Mouse (Mus musculus) cerebellum, adult 2 months (tissue): ENCODE data around the gene Tbl1xr1. TPM values are rescaled to one million over a fixed set of nuclear protein-coding genes. Genes with fewer than 3 reads are reported as not detected.

ENCODE experiments used
- DNase-seq, 2 experiments: peaks; one replicate each; pipeline ENCODE4 v3.0.0; 2021
- H3K27ac ChIP-seq: fragments of 200-500 bp; 2 replicates; pipeline ENCODE4 v1.5.1; 2012; ENCODE audit warnings: low read length, control low read depth, inconsistent platforms; ENCODE audit not compliant: insufficient read depth
- H3K27me3 ChIP-seq: fragments of 200-500 bp; 2 replicates; pipeline ENCODE4 v1.6.1; 2012; ENCODE audit warnings: inconsistent platforms, mild to moderate bottlenecking, low read length, moderate library complexity; ENCODE audit not compliant: control insufficient read depth, insufficient read depth
- H3K4me1 ChIP-seq: fragments of 200-500 bp; 2 replicates; pipeline ENCODE4 v1.6.1; 2011; ENCODE audit warnings: low read length; ENCODE audit not compliant: control insufficient read depth, insufficient read depth
- H3K4me3 ChIP-seq: fragments of 200-500 bp; replicated peaks from 2 replicates; pipeline ENCODE3; 2011; ENCODE audit warnings: mild to moderate bottlenecking, low read depth, low read length, control low read depth; ENCODE audit not compliant: insufficient read depth
- CTCF ChIP-seq: fragments of 200-500 bp; IDR thresholded peaks from 2 replicates; pipeline ENCODE4 v1.5.1; 2011; ENCODE audit warnings: low read depth, mild to moderate bottlenecking, control low read depth, low read length, moderate library complexity, borderline replicate concordance; ENCODE audit not compliant: insufficient read depth
- POLR2A ChIP-seq: fragments of 200-500 bp; IDR thresholded peaks from 2 replicates; pipeline ENCODE4 v1.6.1; 2011; ENCODE audit warnings: low read length, control low read depth, borderline replicate concordance; ENCODE audit not compliant: insufficient read depth
- WGBS: fragments of 180-500 bp; shearing (Covaris S2); methylation state at CpG from one replicate; pipeline ENCODE4 v1.1.7; 2018; 5-methylcytosine and 5-hydroxymethylcytosine counted together
- polyA plus RNA-seq: library from polyadenylated mRNA; depleted of rRNA; stranded (reverse); fragments of >200 nt; gene quantifications from 2 replicates; pipeline ENCODE4 v1.2.3, GENCODE M21; 2012

The Tbl1xr1 gene
- polyA plus RNA-seq, 1 experiment: 43.6 TPM

DNA sequence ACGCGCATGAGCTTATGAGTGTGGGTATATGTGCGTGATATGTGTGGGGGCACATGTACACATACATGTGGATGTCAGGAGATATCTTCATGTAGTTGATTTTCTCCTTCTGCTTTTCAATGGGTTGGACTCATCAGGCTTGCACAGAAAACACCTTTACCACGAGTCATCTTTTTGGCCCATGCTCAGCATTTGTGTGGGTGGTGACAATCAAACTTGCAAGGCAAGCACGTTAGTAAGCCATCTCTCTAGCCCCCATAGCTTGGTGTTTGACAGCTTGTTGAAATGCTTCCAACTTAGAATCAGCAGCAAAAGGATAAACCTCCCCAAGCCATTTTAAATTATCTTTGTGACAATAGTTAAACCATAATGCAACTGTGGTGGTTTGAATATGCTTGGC, 7.8 kb upstream of the Tbl1xr1 start:
- Histone ChIP-seq H3K27me3 (no peaks in the 10 kb centered on the region), H3K27ac (no peak overlapping the region), H3K4me3 (no peak overlapping the region), H3K4me1 (no peaks in the 10 kb centered on the region)
- WGBS: 65% methylated on average over 5 of the region's 5 CpGs
- no peak for DNase-seq
- no peak for TF ChIP-seq CTCF

DNA sequence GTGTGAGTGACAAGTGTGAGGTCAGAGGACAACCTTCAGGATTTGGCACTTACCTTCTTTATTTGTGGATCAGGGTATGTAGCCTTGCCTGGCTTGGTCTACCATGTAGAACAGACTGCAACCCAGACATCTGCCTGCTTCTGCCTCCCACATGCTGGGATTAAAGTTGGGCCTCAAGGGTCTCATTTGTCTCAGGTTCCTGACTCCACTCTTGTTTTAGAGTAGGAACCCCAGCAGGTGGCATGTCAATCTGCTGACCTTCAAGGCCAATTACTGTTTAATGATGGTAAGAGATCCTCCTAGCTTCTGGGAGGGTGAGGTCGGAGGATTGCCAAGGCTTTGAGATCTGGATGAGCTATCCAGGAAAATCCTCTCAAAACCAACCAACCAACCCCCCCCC, 2.5 kb upstream of the Tbl1xr1 start:
- TF ChIP-seq POLR2A (no peak), CTCF (no peak)
- 97% methylated on average over 1 of the region's 1 CpGs for WGBS
- Histone ChIP-seq H3K4me1 (peaks cover 3% of the 10 kb centered on the region; the same call in 1 of the 2 replicates), H3K27me3 (no peaks in the 10 kb centered on the region), H3K4me3 (no peak overlapping the region), H3K27ac (no peak overlapping the region)
- DNase-seq: no peak

DNA sequence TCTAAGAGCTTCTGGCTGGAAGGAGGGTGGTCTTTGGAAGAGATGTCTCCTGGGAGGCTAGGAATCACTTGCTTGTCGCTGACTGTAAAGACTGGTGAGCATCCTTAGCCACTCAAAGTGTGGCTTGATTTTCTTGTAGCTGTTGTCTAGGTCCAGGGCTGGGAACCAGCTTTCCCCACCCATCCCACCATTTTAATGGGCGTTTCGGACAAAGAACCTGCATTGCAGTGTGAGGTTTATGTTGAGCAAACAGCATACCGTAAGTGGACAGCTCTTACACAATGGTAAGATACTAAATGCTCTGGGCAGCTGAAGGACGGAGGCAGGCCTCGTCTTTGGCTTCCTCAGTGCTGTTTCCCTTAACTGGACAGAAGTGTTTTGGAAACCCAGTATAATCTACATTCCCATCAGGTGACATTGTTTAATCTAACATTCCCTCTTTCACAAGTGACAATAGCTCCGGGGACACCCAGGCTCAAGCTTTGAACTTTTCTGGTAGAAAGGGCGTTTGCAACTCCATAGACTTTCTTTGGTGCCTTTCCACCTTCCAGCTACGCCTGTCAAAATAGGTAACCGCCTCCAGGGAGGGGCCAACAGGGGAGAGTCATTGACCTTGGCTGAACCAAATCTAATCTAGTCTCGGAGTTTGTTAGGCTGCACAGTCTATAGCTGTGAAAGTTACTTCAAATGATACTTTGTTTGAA, 1.7 kb upstream of the Tbl1xr1 start:
- no peaks in the 10 kb centered on the region for H3K27me3 ChIP-seq
- peaks cover 8% of the 10 kb centered on the region; the same call in 1 of the 2 replicates for H3K4me1 ChIP-seq
- TF ChIP-seq CTCF: no peak
- TF ChIP-seq POLR2A: no peak
- WGBS: 59% methylated on average over 11 of the region's 11 CpGs
- DNase-seq: peak in 1 of 2 experiments; percentile 21
- H3K4me3 ChIP-seq: no peak overlapping the region
- H3K27ac ChIP-seq: no peak overlapping the region

DNA sequence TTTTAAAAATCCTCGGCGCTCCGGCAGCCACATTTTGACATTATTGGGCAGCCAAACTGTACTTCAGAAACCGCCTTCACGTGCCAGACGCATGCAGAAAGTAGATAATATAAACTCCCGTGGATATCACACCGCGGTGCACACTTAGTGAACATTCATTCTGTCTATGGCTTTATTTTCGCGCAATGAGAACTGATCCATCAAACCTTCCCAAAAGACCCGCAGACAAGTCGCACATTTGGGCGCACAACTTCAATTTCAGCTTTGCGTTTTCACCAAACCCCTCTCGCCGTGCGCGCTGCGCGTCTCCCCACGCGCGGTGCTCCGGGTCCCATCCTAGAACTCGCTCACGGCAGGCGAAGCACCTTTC, 950 bp upstream of the Tbl1xr1 start:
- Histone ChIP-seq H3K4me1 (peaks cover 8% of the 10 kb centered on the region; the same call in 1 of the 2 replicates), H3K27me3 (no peaks in the 10 kb centered on the region), H3K27ac (peak overlapping the region; percentile 84), H3K4me3 (peak overlapping the region; percentile 70)
- no peak for TF ChIP-seq CTCF
- TF ChIP-seq POLR2A: no peak
- no peak for DNase-seq
- under 1% methylated on average over 28 of the region's 28 CpGs for WGBS

DNA sequence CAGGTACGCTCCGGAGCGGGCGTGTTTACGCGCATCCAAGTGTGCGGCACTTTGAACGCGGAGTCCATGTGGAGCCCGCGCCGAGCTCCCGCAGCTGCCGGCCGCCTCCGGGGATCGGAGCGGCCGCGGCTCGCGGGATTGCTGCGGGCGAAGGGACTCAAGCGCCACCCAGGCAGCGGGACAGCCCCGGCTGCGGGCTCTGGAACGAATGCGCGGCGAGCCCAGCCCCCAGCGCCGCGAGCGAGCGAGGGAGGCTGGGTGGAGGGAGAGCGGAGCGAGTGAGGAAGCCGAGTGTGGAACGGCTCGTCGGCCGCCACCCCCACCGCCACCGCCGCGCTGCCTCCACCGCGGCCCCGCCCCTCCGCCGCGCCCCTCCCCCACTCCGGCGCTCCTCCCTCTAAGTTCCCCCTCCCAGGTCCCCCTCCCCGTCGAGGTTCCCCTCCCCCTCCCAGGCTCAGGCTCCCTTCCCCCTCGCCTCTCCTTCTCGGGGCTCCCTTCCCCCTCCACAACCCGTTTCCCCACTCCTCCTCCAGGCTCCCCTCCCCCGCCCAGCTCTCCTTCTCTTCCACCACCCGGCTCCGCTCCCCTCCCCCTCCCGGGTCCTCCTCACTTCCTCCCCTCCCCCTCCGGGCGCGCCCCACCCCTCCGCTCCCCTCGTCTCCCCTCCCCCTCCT, 428 bp upstream of the Tbl1xr1 start:
- Histone ChIP-seq H3K27me3 (no peaks in the 10 kb centered on the region), H3K4me1 (peaks cover 8% of the 10 kb centered on the region; the same call in 1 of the 2 replicates), H3K4me3 (peak overlapping the region; percentile 70), H3K27ac (peak overlapping the region; percentile 84)
- peak; percentile 15; the same call in 1 of the 2 replicates for TF ChIP-seq POLR2A
- TF ChIP-seq CTCF: no peak
- 2% methylated on average over 47 of the region's 70 CpGs for WGBS
- DNase-seq: peak; percentile 85 to 87

DNA sequence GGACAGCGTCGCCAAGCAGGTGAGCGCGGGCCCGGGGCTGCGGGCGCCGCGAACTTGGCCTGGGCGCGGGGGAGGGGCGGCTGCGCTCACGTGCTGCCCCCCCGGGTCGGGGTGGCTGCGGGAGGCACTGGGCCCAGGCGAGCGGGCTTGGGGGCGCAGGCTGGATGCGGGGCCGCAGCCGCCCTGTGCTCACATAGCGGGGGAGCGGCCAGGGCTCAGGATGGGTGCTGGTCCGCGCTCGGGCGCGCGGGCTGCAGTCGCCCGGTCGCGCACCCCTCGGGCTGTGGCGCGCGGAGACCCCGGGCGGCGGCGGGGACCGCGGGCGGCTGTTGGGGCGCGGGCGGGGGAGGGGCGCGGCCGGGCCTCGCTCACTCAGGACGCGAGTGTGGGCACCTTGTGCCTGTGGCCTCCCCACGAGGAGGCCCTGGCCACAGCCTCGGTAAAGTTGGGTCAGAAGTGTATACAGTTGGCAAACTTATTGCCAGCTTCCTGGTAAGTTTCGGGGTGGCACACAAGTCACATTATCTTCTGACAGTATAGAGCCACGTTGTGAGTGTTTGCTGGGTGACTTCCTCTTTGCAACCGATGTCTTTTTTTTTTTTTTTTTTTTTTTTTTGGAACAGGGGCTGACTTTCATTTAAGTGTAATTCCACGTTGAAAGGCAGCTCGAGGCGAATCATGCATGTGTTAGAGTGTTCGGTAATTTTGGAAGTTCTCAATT, 644 bp downstream of the Tbl1xr1 start:
- Histone ChIP-seq H3K27ac (peak overlapping the region; percentile 92), H3K4me3 (peak overlapping the region; percentile 70), H3K4me1 (peaks cover 10% of the 10 kb centered on the region), H3K27me3 (no peaks in the 10 kb centered on the region)
- TF ChIP-seq POLR2A: no peak
- no peak for TF ChIP-seq CTCF
- under 1% methylated on average over 62 of the region's 64 CpGs for WGBS
- DNase-seq: no peak

DNA sequence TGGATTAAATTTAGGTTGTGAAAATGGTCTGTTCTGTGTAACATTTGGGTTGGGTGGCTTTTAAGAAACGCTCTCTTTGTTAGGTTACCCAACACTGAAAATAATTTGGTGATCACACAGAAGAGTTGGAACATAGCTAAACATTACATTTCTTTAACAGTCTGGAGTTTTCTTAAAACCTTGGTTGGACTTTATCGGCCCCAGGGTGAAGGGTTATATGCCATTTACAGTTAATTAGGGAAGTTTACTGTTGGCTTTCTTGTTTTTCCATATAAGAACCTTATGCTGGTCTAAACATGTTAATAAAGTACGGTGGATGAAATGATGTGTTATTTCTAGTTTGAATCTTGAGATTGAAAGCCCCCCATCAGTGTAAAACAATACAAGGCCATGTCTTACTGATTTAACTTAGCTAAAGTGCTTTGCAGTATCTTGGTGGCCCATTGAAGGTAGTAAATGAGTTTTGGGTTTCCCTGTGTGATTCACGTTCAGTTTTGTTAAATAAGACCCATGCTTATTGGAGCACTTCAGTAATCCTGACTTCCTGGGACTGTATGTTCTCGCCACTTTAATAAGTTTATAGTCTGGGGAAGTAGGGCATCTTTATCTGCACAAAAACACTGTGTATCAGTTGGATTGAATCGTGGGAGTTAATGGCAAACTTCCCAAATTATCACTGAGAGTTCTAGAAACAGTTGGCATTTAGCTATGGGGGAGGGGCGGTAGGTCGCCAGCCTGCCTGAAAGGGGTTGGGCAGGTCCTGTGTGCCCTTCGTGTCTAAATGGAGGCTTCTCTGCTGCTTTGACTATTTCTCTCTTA, 1.4 kb downstream of the Tbl1xr1 start:
- WGBS: 11% methylated on average over 9 of the region's 9 CpGs
- Histone ChIP-seq H3K4me3 (peak overlapping the region; percentile 70), H3K27ac (no peak overlapping the region), H3K27me3 (no peaks in the 10 kb centered on the region), H3K4me1 (peaks cover 11% of the 10 kb centered on the region)
- no peak for TF ChIP-seq POLR2A
- TF ChIP-seq CTCF: no peak
- peak; percentile 38 to 59 for DNase-seq
